Mouse (Mus musculus): Measurements from ENCODE around the gene Isl1. TPM values are rescaled to one million over a fixed set of nuclear protein-coding genes. Genes with fewer than 3 reads are reported as not detected.

The Isl1 gene
- total RNA-seq, 2 experiments from 2014 or later: 0.84 to 2.4 TPM

- Histone ChIP-seq H3K4me3 (no peak overlapping the region), H3K27ac (no peak overlapping the region)
- intact Hi-C loops (cut with DNase I): no loop called here
- no peak for DNase-seq (ENCODE audit: extremely low spot score in 1 of 2, low spot score in 2 of 2)
- no peak for TF ChIP-seq CTCF (IDR thresholded peaks at IDR 0.05)
Observed at GRCm38 (mm10) chr13:116305721-116306120, 3.8 kb downstream of the Isl1 start.

GRCm38 (mm10) chr13:116304713-116305470, 4.6 kb downstream of the Isl1 start:
- TF ChIP-seq CTCF (IDR thresholded peaks at IDR 0.05): no peak
- no peak overlapping the region for H3K4me3 ChIP-seq

GRCm38 (mm10) chr13:116303766-116304165, 5.7 kb downstream of the Isl1 start:
- Histone ChIP-seq H3K27ac (no peak overlapping the region), H3K4me3 (no peak overlapping the region)
- no peak for TF ChIP-seq CTCF (IDR thresholded peaks at IDR 0.05)
- DNase-seq (ENCODE audit: extremely low spot score in 1 of 2, low spot score in 2 of 2): no peak
- intact Hi-C loops (cut with DNase I): no loop called here

More at GRCm38 (mm10) chr13:116304713-116305470, 4.6 kb downstream of the Isl1 start:
- intact Hi-C loops (cut with DNase I): no loop called here
- no peak for DNase-seq (ENCODE audit: extremely low spot score in 1 of 2, low spot score in 2 of 2)
- no peak overlapping the region for H3K27ac ChIP-seq

GRCm38 (mm10) chr13:116302861-116303260, 6.6 kb downstream of the Isl1 start:
- no peak overlapping the region for H3K4me3 ChIP-seq

GRCm38 (mm10) chr13:116301706-116302105, 7.8 kb downstream of the Isl1 start:
- H3K27ac ChIP-seq: no peak overlapping the region
- intact Hi-C loops (cut with DNase I): no loop called here

More at GRCm38 (mm10) chr13:116302861-116303260, 6.6 kb downstream of the Isl1 start:
- H3K27ac ChIP-seq: no peak overlapping the region
- intact Hi-C loops (cut with DNase I): no loop called here
- no peak for DNase-seq (ENCODE audit: extremely low spot score in 1 of 2, low spot score in 2 of 2)
- no peak for TF ChIP-seq CTCF (IDR thresholded peaks at IDR 0.05)

GRCm38 (mm10) chr13:116299241-116299640, 10.2 kb downstream of the Isl1 start:
- H3K27ac ChIP-seq: no peak overlapping the region
- intact Hi-C loops (cut with DNase I): no loop called here
- H3K4me3 ChIP-seq: no peak overlapping the region
- DNase-seq (ENCODE audit: extremely low spot score in 1 of 2, low spot score in 2 of 2): no peak
- TF ChIP-seq CTCF (IDR thresholded peaks at IDR 0.05): no peak

More at GRCm38 (mm10) chr13:116301706-116302105, 7.8 kb downstream of the Isl1 start:
- no peak for TF ChIP-seq CTCF (IDR thresholded peaks at IDR 0.05)
- no peak for DNase-seq (ENCODE audit: extremely low spot score in 1 of 2, low spot score in 2 of 2)
- no peak overlapping the region for H3K4me3 ChIP-seq

- Histone ChIP-seq H3K27ac (no peak overlapping the region), H3K4me3 (no peak overlapping the region)
- intact Hi-C loops (cut with DNase I): no loop called here
- no peak for DNase-seq (ENCODE audit: extremely low spot score in 1 of 2, low spot score in 2 of 2)
- TF ChIP-seq CTCF (IDR thresholded peaks at IDR 0.05): no peak
Observed at GRCm38 (mm10) chr13:116298641-116299170, 10.8 kb downstream of the Isl1 start.

- no peak for TF ChIP-seq CTCF (IDR thresholded peaks at IDR 0.05)
- Histone ChIP-seq H3K4me3 (no peak overlapping the region), H3K27ac (no peak overlapping the region)
- no peak for DNase-seq (ENCODE audit: extremely low spot score in 1 of 2, low spot score in 2 of 2)
- intact Hi-C loops (cut with DNase I): no loop called here
Observed at GRCm38 (mm10) chr13:116298001-116298400, 11.5 kb downstream of the Isl1 start.

GRCm38 (mm10) chr13:116297048-116297811, 12.3 kb downstream of the Isl1 start:
- intact Hi-C loops (cut with DNase I): no loop called here
- TF ChIP-seq CTCF (IDR thresholded peaks at IDR 0.05): no peak
- DNase-seq (ENCODE audit: extremely low spot score in 1 of 2, low spot score in 2 of 2): no peak
- Histone ChIP-seq H3K27ac (no peak overlapping the region), H3K4me3 (no peak overlapping the region)

GRCm38 (mm10) chr13:116295401-116295800, 14.1 kb downstream of the Isl1 start:
- no peak for TF ChIP-seq CTCF (IDR thresholded peaks at IDR 0.05)
- Histone ChIP-seq H3K4me3 (no peak overlapping the region), H3K27ac (no peak overlapping the region)
- intact Hi-C loops (cut with DNase I): no loop called here
- no peak for DNase-seq (ENCODE audit: extremely low spot score in 1 of 2, low spot score in 2 of 2)

GRCm38 (mm10) chr13:116294734-116295133, 14.8 kb downstream of the Isl1 start:
- intact Hi-C loops (cut with DNase I): no loop called here
- H3K4me3 ChIP-seq: no peak overlapping the region
- H3K27ac ChIP-seq: no peak overlapping the region
- no peak for TF ChIP-seq CTCF (IDR thresholded peaks at IDR 0.05)
- DNase-seq (ENCODE audit: extremely low spot score in 1 of 2, low spot score in 2 of 2): no peak

GRCm38 (mm10) chr13:116294151-116294461, 15.4 kb downstream of the Isl1 start:
- no peak overlapping the region for H3K27ac ChIP-seq
- no peak for TF ChIP-seq CTCF (IDR thresholded peaks at IDR 0.05)
- DNase-seq (ENCODE audit: extremely low spot score in 1 of 2, low spot score in 2 of 2): no peak
- intact Hi-C loops (cut with DNase I): no loop called here
- H3K4me3 ChIP-seq: no peak overlapping the region
